Mouse (Mus musculus): ENCODE measurements around the gene Sv2c. TPM values are rescaled to one million over a fixed set of nuclear protein-coding genes. Genes with fewer than 3 reads are reported as not detected.

Gene Sv2c
- polyA plus RNA-seq (2012; rRNA removed) (0.02 and 0.03 TPM in 2 replicates), polyA plus RNA-seq (2014; fragmentation: Nextera tagmentation; extraction: Ambion mirVana) (0.18 TPM in 1 of 2 replicates, not detected in the other)

DNA sequence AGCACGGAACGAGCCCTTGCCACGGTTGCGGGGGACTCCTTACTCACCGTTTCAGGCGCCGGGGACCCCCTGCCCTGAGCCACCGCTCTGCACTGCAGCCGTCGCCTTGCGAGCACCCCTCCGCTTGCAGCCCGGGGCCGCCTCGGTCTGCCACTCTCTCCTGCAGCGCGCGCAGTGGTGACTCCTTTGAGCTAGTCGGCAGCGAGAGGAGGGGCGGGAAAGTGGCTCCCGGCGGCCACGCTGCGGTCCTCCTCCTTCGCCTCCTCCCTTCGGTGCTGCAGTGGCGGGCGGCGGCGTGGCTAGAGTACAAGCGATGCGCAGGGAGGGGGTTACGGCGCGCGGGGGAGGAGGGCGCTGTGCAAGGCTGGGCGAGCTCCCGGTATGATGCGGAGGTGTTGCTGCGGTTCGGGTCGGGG, at the start of gene Sv2c:
Gene Sv2c, minus strand, starts transcription at position 177 of the 416 bp plus-strand sequence.
- Histone ChIP-seq H3K27me3 (ENCODE audit: control insufficient read depth, insufficient read depth, low read length) (peaks cover 50% of the 10 kb centered on the region), H3K4me2 (ENCODE audit: low read depth) (no peak within 1 kb of the TSS), H3K27ac (no peak within 1 kb of the TSS), H3K4me3 (ENCODE audit: insufficient read depth in 1 of 2, low read depth in 2 of 2, low read length in 2 of 2) (no peak within 1 kb of the TSS), H3K9me3 (ENCODE audit: control insufficient read depth, low read length) (no peaks in the 10 kb centered on the region), H3K4me1 (replicated peaks; ENCODE audit: control insufficient read depth in 2 of 2, insufficient read depth in 2 of 2, low read length in 1 of 2) (no peaks in the 10 kb centered on the region), H3K9ac (replicated peaks) (no peak within 1 kb of the TSS), H3K36me3 (replicated peaks; ENCODE audit: control insufficient read depth, insufficient read depth, low read depth) (no peaks in the 10 kb centered on the region)
- DNase-seq (ENCODE audit: low read depth in 3 of 3, low spot score in 3 of 3), result no peak
- TF ChIP-seq EP300 (IDR thresholded peaks at IDR 0.05; ENCODE audit: low read depth) (no peak), CTCF (IDR thresholded peaks at IDR 0.05; ENCODE audit: low read depth) (no peak)
- ATAC-seq (ENCODE audit: insufficient read depth), result no peak
- WGBS (ENCODE audit: insufficient replicate concordance), result 2% methylated on average over 39 of the region's 44 CpGs

- no peak for TF ChIP-seq CTCF (IDR thresholded peaks at IDR 0.05; ENCODE audit: low read depth)
- no peak for TF ChIP-seq EP300 (IDR thresholded peaks at IDR 0.05; ENCODE audit: low read depth)
- H3K4me2 ChIP-seq (ENCODE audit: low read depth), result no peak overlapping the region
- H3K9ac ChIP-seq (replicated peaks), result no peak overlapping the region
- ATAC-seq (ENCODE audit: insufficient read depth) (no peak), DNase-seq (ENCODE audit: low read depth in 3 of 3, low spot score in 3 of 3) (no peak)
- no peaks in the 10 kb centered on the region for H3K9me3 ChIP-seq (ENCODE audit: control insufficient read depth, low read length)
- no peaks in the 10 kb centered on the region for H3K4me1 ChIP-seq (replicated peaks; ENCODE audit: control insufficient read depth in 2 of 2, insufficient read depth in 2 of 2, low read length in 1 of 2)
- no peak overlapping the region for H3K4me3 ChIP-seq (ENCODE audit: insufficient read depth in 1 of 2, low read depth in 2 of 2, low read length in 2 of 2)
- no peak overlapping the region for H3K27ac ChIP-seq
- no peaks in the 10 kb centered on the region for H3K36me3 ChIP-seq (replicated peaks; ENCODE audit: control insufficient read depth, insufficient read depth, low read depth)
- no peaks in the 10 kb centered on the region for H3K27me3 ChIP-seq (ENCODE audit: control insufficient read depth, insufficient read depth, low read length)
- WGBS (ENCODE audit: insufficient replicate concordance), result 55% methylated on average over 13 of the region's 13 CpGs
Observed at GRCm38 (mm10) chr13:96180671-96181161, 48.3 kb upstream of the Sv2c start.

- Histone ChIP-seq H3K9me3 (ENCODE audit: control insufficient read depth, low read length) (no peaks in the 10 kb centered on the region), H3K4me3 (ENCODE audit: insufficient read depth in 1 of 2, low read depth in 2 of 2, low read length in 2 of 2) (no peak overlapping the region), H3K9ac (replicated peaks) (no peak overlapping the region), H3K4me2 (ENCODE audit: low read depth) (no peak overlapping the region), H3K4me1 (replicated peaks; ENCODE audit: control insufficient read depth in 2 of 2, insufficient read depth in 2 of 2, low read length in 1 of 2) (no peaks in the 10 kb centered on the region), H3K27ac (no peak overlapping the region), H3K36me3 (replicated peaks; ENCODE audit: control insufficient read depth, insufficient read depth, low read depth) (no peaks in the 10 kb centered on the region), H3K27me3 (ENCODE audit: control insufficient read depth, insufficient read depth, low read length) (no peaks in the 10 kb centered on the region)
- no peak for DNase-seq (ENCODE audit: low read depth in 3 of 3, low spot score in 3 of 3)
- TF ChIP-seq CTCF (IDR thresholded peaks at IDR 0.05; ENCODE audit: low read depth), result no peak
- TF ChIP-seq EP300 (IDR thresholded peaks at IDR 0.05; ENCODE audit: low read depth), result no peak
- 65% methylated on average over 8 of the region's 8 CpGs for WGBS (ENCODE audit: insufficient replicate concordance)
- ATAC-seq (ENCODE audit: insufficient read depth), result no peak
Observed at GRCm38 (mm10) chr13:96175591-96176212, 43.3 kb upstream of the Sv2c start.

- no peaks in the 10 kb centered on the region for H3K9me3 ChIP-seq (ENCODE audit: control insufficient read depth, low read length)
- H3K4me3 ChIP-seq (ENCODE audit: insufficient read depth in 1 of 2, low read depth in 2 of 2, low read length in 2 of 2), result no peak overlapping the region
- TF ChIP-seq EP300 (IDR thresholded peaks at IDR 0.05; ENCODE audit: low read depth) (no peak), CTCF (IDR thresholded peaks at IDR 0.05; ENCODE audit: low read depth) (no peak)
- H3K4me2 ChIP-seq (ENCODE audit: low read depth), result no peak overlapping the region
- no peak overlapping the region for H3K9ac ChIP-seq (replicated peaks)
- no peaks in the 10 kb centered on the region for H3K27me3 ChIP-seq (ENCODE audit: control insufficient read depth, insufficient read depth, low read length)
- no peaks in the 10 kb centered on the region for H3K4me1 ChIP-seq (replicated peaks; ENCODE audit: control insufficient read depth in 2 of 2, insufficient read depth in 2 of 2, low read length in 1 of 2)
- WGBS (ENCODE audit: insufficient replicate concordance), result 42% methylated on average over 3 of the region's 3 CpGs
- ATAC-seq (ENCODE audit: insufficient read depth), result no peak
- no peak for DNase-seq (ENCODE audit: low read depth in 3 of 3, low spot score in 3 of 3)
- H3K27ac ChIP-seq, result no peak overlapping the region
- no peaks in the 10 kb centered on the region for H3K36me3 ChIP-seq (replicated peaks; ENCODE audit: control insufficient read depth, insufficient read depth, low read depth)
Observed at GRCm38 (mm10) chr13:96173686-96174085, 41.3 kb upstream of the Sv2c start.

GRCm38 (mm10) chr13:96172290-96172689, 39.9 kb upstream of the Sv2c start:
- 30% methylated on average over 3 of the region's 3 CpGs for WGBS (ENCODE audit: insufficient replicate concordance)
- no peaks in the 10 kb centered on the region for H3K9me3 ChIP-seq (ENCODE audit: control insufficient read depth, low read length)
- no peak for ATAC-seq (ENCODE audit: insufficient read depth)

More at GRCm38 (mm10) chr13:96172290-96172689, 39.9 kb upstream of the Sv2c start:
- no peaks in the 10 kb centered on the region for H3K27me3 ChIP-seq (ENCODE audit: control insufficient read depth, insufficient read depth, low read length)
- H3K4me2 ChIP-seq (ENCODE audit: low read depth), result no peak overlapping the region
- no peaks in the 10 kb centered on the region for H3K36me3 ChIP-seq (replicated peaks; ENCODE audit: control insufficient read depth, insufficient read depth, low read depth)
- no peak overlapping the region for H3K9ac ChIP-seq (replicated peaks)
- no peak for DNase-seq (ENCODE audit: low read depth in 3 of 3, low spot score in 3 of 3)
- no peak overlapping the region for H3K27ac ChIP-seq
- no peaks in the 10 kb centered on the region for H3K4me1 ChIP-seq (replicated peaks; ENCODE audit: control insufficient read depth in 2 of 2, insufficient read depth in 2 of 2, low read length in 1 of 2)
- H3K4me3 ChIP-seq (ENCODE audit: insufficient read depth in 1 of 2, low read depth in 2 of 2, low read length in 2 of 2), result no peak overlapping the region
- TF ChIP-seq EP300 (IDR thresholded peaks at IDR 0.05; ENCODE audit: low read depth), result no peak
- no peak for TF ChIP-seq CTCF (IDR thresholded peaks at IDR 0.05; ENCODE audit: low read depth)

Data from liver, embryonic 14.5 days (tissue).